ENCODE assay signal across 10 mouse cellular contexts in genomic region chr12:73088911-73089310, GRCm38 (mm10). TPM values are rescaled to one million over a fixed set of nuclear protein-coding genes. Genes with fewer than 3 reads are reported as not detected.
DNase-seq lines count a peak whose midpoint lies in the region; ATAC-seq and TF ChIP-seq lines count a peak whose summit lies in the region.
"Had no signal": no experiment of that assay in that cellular context is flagged by ENCODE, and none has a peak within 500 bp of the region (broad histone marks: within the 10 kb centered on the region; RNA-seq: fewer than 3 reads in every experiment).

No protein-coding gene starts in this region.

- intact Hi-C loops in left cerebral cortex, postnatal 25 days (cut with DNase I), result no loop called here

- no peaks in the 10 kb centered on the region for H3K9me3 ChIP-seq in heart, embryonic 10.5 days
- no peaks in the 10 kb centered on the region for H3K9me3 ChIP-seq in ES-Bruce4 (replicated peaks; ENCODE audit: control insufficient read depth, insufficient read depth, low read length, poor library complexity, severe bottlenecking)
- no peaks in the 10 kb centered on the region for H3K9me3 ChIP-seq in liver, embryonic 16.5 days (replicated peaks; ENCODE audit: control insufficient read depth, low read length)
- H3K9me3 ChIP-seq in midbrain, embryonic 11.5 days (ENCODE audit: control insufficient read depth, low read length), result no peaks in the 10 kb centered on the region
- H3K9me3 ChIP-seq: limb, embryonic 12.5 days had no signal

- H3K27ac ChIP-seq in heart, embryonic 10.5 days, result no peak overlapping the region
- H3K27ac ChIP-seq in ES-Bruce4 (ENCODE audit: insufficient read depth, low read length), result peak overlapping the region; percentile 94
- no peak overlapping the region for H3K27ac ChIP-seq in liver, embryonic 16.5 days (ENCODE audit: low read length)
- no peak overlapping the region for H3K27ac ChIP-seq in midbrain, embryonic 11.5 days (ENCODE audit: low read depth, low read length)
- H3K27ac ChIP-seq: limb, embryonic 12.5 days had no signal

- ATAC-seq in common myeloid progenitor, adult 5-6 weeks (replicated peaks; ENCODE audit: low read depth, poor library complexity, severe bottlenecking), result peak; percentile 69
- ATAC-seq in liver, embryonic 16.5 days (ENCODE audit: low read depth), result peak; percentile 82
- no peak for ATAC-seq in midbrain, embryonic 11.5 days (ENCODE audit: low FRiP score)
- ATAC-seq: inflammation-experienced regulatory T-cells, adult 6 months had no signal

- 59% methylated on average over 5 of the region's 5 CpGs for WGBS in heart, embryonic 10.5 days
- 34% methylated on average over 4 of the region's 5 CpGs for WGBS in liver, embryonic 16.5 days (ENCODE audit: insufficient replicate concordance)
- 67% methylated on average over 5 of the region's 5 CpGs for WGBS in midbrain, embryonic 11.5 days

- H3K4me3 ChIP-seq in heart, embryonic 10.5 days, result no peak overlapping the region
- H3K4me3 ChIP-seq in ES-Bruce4 (ENCODE audit: low read depth, low read length), result no peak overlapping the region
- H3K4me3 ChIP-seq in liver, embryonic 16.5 days (ENCODE audit: low read depth, low read length), result no peak overlapping the region
- no peak overlapping the region for H3K4me3 ChIP-seq in midbrain, embryonic 11.5 days (ENCODE audit: low read depth, low read length)
- H3K4me3 ChIP-seq: limb, embryonic 12.5 days had no signal

- peak; percentile 96 for TF ChIP-seq EP300 in ES-Bruce4 (IDR thresholded peaks at IDR 0.05; ENCODE audit: insufficient read depth, low read depth, low read length)

- no peaks in the 10 kb centered on the region for H3K27me3 ChIP-seq in heart, embryonic 10.5 days (ENCODE audit: insufficient read depth, poor library complexity, severe bottlenecking)
- H3K27me3 ChIP-seq in ES-Bruce4 (ENCODE audit: control insufficient read depth, insufficient read depth, low read length, poor library complexity, severe bottlenecking), result no peaks in the 10 kb centered on the region
- no peaks in the 10 kb centered on the region for H3K27me3 ChIP-seq in liver, embryonic 16.5 days (ENCODE audit: control insufficient read depth, insufficient read depth, low read depth, low read length)
- no peaks in the 10 kb centered on the region for H3K27me3 ChIP-seq in midbrain, embryonic 11.5 days (ENCODE audit: control insufficient read depth, insufficient read depth, low read length)
- H3K27me3 ChIP-seq: limb, embryonic 12.5 days had no signal

- peak; percentile 83 for DNase-seq in heart, embryonic 10.5 days (ENCODE audit: low spot score)
- no peak for DNase-seq in heart, postnatal 4 days
- DNase-seq in left cerebral cortex, postnatal 25 days (ENCODE audit: low spot score in 2 of 2), result no peak
- DNase-seq in lung, postnatal 25 days (ENCODE audit: low spot score), result no peak
- no peak for DNase-seq in midbrain, embryonic 11.5 days (ENCODE audit: low spot score, missing footprints)

- H3K36me3 ChIP-seq in heart, embryonic 10.5 days, result no peaks in the 10 kb centered on the region
- H3K36me3 ChIP-seq in ES-Bruce4 (ENCODE audit: control insufficient read depth, insufficient read depth, low read length, poor library complexity, severe bottlenecking), result no peaks in the 10 kb centered on the region
- no peaks in the 10 kb centered on the region for H3K36me3 ChIP-seq in liver, embryonic 16.5 days (ENCODE audit: control insufficient read depth, insufficient read depth)
- no peaks in the 10 kb centered on the region for H3K36me3 ChIP-seq in midbrain, embryonic 11.5 days (ENCODE audit: control insufficient read depth, insufficient read depth, low read length)
- H3K36me3 ChIP-seq: limb, embryonic 12.5 days had no signal

- peak overlapping the region; percentile 44 for H3K9ac ChIP-seq in ES-Bruce4 (ENCODE audit: low read depth, poor library complexity, severe bottlenecking)
- H3K9ac ChIP-seq in liver, embryonic 16.5 days (ENCODE audit: low read depth, low read length), result no peak overlapping the region
- no peak overlapping the region for H3K9ac ChIP-seq in midbrain, embryonic 11.5 days (ENCODE audit: low read length)
- H3K9ac ChIP-seq: limb, embryonic 12.5 days had no signal

- peak overlapping the region; percentile 40 for H3K4me2 ChIP-seq in liver, embryonic 16.5 days (ENCODE audit: low read depth, low read length)
- H3K4me2 ChIP-seq in midbrain, embryonic 11.5 days, result no peak overlapping the region
- H3K4me2 ChIP-seq: limb, embryonic 12.5 days had no signal

- no peak for TF ChIP-seq POLR2A in ES-Bruce4 (IDR thresholded peaks at IDR 0.05; ENCODE audit: insufficient read depth, low read length)

- no peak for TF ChIP-seq CTCF in ES-Bruce4 (IDR thresholded peaks at IDR 0.05; ENCODE audit: low read depth, low read length)

- H3K4me1 ChIP-seq in heart, embryonic 10.5 days, result no peaks in the 10 kb centered on the region
- H3K4me1 ChIP-seq in ES-Bruce4 (ENCODE audit: control insufficient read depth, insufficient read depth, low read length), result peaks cover 6% of the 10 kb centered on the region
- H3K4me1 ChIP-seq in liver, embryonic 16.5 days (ENCODE audit: control insufficient read depth, low read depth, low read length), result peaks cover 6% of the 10 kb centered on the region
- H3K4me1 ChIP-seq in midbrain, embryonic 11.5 days (ENCODE audit: control insufficient read depth, insufficient read depth, low read length), result no peaks in the 10 kb centered on the region
- H3K4me1 ChIP-seq: limb, embryonic 12.5 days had no signal

RNA-seq across cellular contexts. Expression of gene Six4, which starts 24.3 kb away (rescaled TPM):
- polyA plus RNA-seq in heart, embryonic 10.5 days (2016; fragmentation: Nextera tagmentation; extraction: Ambion mirVana), result 3.4 and 5.8 TPM in 2 replicates
- total RNA-seq in heart, postnatal 4 days (2021), result 1 to 10 TPM; 2.3 TPM
- 46.0 and 47.0 TPM in 2 replicates for polyA plus RNA-seq in ES-Bruce4 (2011; ENCODE audit: insufficient read depth, insufficient read length, low read depth, missing spikeins)
- total RNA-seq in common myeloid progenitor, adult 5-6 weeks (2017), result not detected in 2 replicates
- polyA plus RNA-seq in liver, embryonic 16.5 days (2015; fragmentation: Nextera tagmentation; extraction: Ambion mirVana), result 0.04 and 0.06 TPM in 2 replicates
- 1 to 10 TPM; 1.3 to 1.4 TPM for total RNA-seq in left cerebral cortex, postnatal 25 days (2021)
- polyA plus RNA-seq in midbrain, embryonic 11.5 days (2014; fragmentation: Nextera tagmentation; extraction: Ambion mirVana), result 2.9 and 3.0 TPM in 2 replicates

RNA-seq across cellular contexts. Expression of gene Mnat1, which starts 34.6 kb away (rescaled TPM):
- polyA plus RNA-seq in heart, embryonic 10.5 days (2016; fragmentation: Nextera tagmentation; extraction: Ambion mirVana), result 26.8 and 32.7 TPM in 2 replicates
- 10 to 100 TPM; 28.0 to 30.3 TPM for total RNA-seq in heart, postnatal 4 days (2021)
- polyA plus RNA-seq in ES-Bruce4 (2011; ENCODE audit: insufficient read depth, insufficient read length, low read depth, missing spikeins), result 71.2 and 77.6 TPM in 2 replicates
- 42.2 and 45.8 TPM in 2 replicates for total RNA-seq in common myeloid progenitor, adult 5-6 weeks (2017)
- 7.1 and 7.7 TPM in 2 replicates for polyA plus RNA-seq in liver, embryonic 16.5 days (2015; fragmentation: Nextera tagmentation; extraction: Ambion mirVana)
- 10 to 100 TPM; 18.0 to 20.7 TPM for total RNA-seq in left cerebral cortex, postnatal 25 days (2021)
- 36.8 and 38.7 TPM in 2 replicates for polyA plus RNA-seq in midbrain, embryonic 11.5 days (2014; fragmentation: Nextera tagmentation; extraction: Ambion mirVana)

RNA-seq across cellular contexts. Expression of gene Six1, which starts 35.2 kb away (rescaled TPM):
- 2.5 and 5.4 TPM in 2 replicates for polyA plus RNA-seq in heart, embryonic 10.5 days (2016; fragmentation: Nextera tagmentation; extraction: Ambion mirVana)
- under 1 TPM; 0.19 to 0.54 TPM for total RNA-seq in heart, postnatal 4 days (2021)
- 2.9 and 3.5 TPM in 2 replicates for polyA plus RNA-seq in ES-Bruce4 (2011; ENCODE audit: insufficient read depth, insufficient read length, low read depth, missing spikeins)
- 0.27 TPM in 1 of 2 replicates, not detected in the other for total RNA-seq in common myeloid progenitor, adult 5-6 weeks (2017)
- polyA plus RNA-seq in liver, embryonic 16.5 days (2015; fragmentation: Nextera tagmentation; extraction: Ambion mirVana), result 0.22 and 0.24 TPM in 2 replicates
- under 1 TPM; 0.14 to 0.43 TPM for total RNA-seq in left cerebral cortex, postnatal 25 days (2021)
- polyA plus RNA-seq in midbrain, embryonic 11.5 days (2014; fragmentation: Nextera tagmentation; extraction: Ambion mirVana), result 10.4 and 12.1 TPM in 2 replicates
- polyA plus RNA-seq: inflammation-experienced regulatory T-cells, adult 6 months had no signal
